Mouse (Mus musculus) ovary, postnatal 14 days (tissue): ENCODE data around the gene Kat8.

ENCODE experiments used
- DNase-seq: peaks from one replicate; pipeline ENCODE4 v3.0.0; 2022; ENCODE audit warnings: low spot score

The Kat8 gene

DNA sequence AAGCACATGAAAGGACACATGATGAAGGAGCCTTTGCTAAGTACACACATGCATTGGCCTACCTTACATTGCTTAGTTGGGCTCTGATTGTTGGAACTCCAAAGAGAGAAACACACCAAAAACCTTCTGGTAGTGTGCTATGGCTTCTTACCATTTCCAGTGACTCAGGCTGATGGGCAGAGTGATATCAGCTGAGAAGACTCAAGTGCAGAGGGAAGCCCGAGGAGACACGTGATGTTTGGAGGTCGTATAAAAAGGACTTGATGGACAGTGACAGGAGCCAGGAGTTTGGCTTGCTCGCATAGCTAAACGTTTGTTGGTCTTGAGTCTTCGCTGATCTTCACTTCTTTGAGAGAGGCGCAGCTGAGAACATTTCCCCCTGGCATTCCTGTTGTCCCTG is 14.8 kb upstream of the Kat8 start:
- no peak for DNase-seq

DNA sequence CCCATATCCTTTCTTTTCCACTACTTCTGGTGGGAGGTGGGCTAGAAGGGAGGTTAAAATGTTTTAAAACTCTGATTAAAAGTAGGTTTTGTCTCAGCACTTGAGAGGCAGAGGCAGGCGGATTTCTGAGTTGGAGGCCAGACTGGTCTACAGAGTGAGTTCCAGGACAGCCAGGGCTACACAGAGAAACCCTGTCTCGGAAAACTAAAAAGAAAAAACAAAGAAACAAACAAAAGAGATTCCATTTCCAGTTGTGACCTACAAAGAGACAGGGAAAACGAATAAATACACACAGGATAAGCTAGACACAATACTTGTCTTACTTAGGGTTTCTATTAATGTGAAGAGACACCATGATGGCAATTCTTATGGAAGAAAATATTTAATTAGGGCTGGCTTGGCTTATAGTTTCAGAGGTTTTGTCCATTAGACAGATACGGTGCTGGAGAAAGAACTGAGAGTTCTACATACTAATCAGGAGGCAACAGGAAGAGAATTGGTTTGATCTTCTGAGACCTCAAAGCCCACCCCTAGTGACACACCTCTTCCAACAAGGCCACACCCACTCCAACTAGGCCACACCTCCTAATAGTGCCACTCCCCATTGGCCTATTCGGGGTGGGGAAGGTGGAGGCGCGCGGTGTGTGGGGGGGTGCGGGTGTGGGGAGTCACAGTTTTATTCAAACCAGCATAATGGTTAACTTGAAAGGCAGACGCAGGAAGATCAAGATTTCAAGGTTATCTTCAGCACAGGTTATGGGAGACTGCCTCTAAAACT is 13.9 kb upstream of the Kat8 start:
- DNase-seq = no peak

DNA sequence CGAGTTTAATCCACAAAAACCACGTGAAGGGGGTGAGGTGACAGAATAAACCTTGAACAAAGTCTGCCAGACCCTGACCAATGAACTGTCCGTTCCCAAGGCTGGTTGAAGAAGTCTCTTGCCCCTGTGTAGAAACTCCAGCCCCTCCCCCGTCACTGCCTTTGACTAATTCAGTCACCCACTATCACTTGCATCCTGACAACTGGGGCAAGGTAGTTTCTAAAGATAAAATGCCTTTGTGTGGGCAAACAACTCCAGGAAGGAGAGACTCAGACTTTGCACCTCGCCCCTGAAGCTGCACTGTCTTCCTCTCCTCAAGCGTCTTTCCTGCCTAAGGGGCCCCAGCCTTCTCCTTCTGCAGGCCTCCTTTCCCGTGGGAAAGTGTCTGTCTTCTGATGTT is 12.3 kb upstream of the Kat8 start:
- no peak for DNase-seq

DNA sequence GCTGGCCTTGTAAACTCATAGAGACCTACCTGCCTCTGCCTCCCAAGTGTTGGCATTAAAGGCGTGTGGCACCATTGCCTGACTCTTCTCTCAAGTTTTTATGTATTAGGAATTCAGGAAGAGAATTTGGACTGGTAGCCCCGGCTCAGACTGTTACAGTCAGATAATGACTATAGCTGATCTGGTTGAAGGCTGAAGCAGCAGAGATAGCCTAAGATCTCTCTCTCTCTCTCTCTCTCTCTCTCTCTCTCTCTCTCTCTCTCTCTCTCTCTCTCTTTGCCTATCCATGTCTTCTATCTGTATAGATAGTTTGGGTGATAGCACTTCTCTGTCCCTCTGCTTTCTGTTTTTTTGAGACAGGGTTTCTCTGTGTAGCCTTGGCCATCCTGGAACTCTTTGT is 10.5 kb upstream of the Kat8 start:
- no peak for DNase-seq

DNA sequence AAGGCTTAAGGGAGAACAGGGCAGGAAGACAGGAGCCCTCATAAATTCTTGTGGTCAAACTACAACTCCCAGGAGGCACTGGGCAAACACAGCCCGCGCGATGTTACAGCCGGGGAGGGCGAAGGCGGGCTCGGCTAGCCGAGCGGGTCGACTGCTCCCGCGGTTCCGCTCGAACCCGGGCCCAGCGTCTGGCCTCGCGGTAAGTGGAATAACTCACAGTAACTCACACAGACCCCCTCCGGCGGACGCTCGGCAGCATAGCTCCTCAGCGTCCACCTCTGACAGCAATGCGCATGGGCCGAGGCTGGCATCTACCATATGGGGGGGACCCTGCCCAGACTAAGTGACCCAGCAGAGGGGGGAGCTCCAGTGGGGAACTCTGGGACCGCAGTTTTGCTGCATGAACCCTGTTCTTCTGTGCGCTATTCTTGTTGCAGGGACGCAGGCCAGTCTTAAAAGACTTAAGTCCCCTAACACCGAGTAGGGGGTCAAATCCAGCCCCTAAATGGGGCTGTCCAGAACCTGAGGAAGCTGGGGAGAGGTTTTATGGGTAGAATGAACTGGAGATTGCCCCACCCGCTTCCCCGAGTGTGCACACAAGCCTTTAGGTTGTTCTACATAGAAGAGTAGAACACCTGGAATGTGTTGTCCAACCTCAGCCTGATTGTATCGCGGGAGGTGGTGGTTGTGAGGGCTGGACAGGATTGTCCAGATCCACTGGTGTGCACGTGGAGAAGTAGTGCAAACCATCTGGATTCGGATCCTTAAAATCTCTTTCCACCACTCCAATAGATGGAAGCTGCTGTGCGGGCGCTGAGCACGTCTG is 8.1 kb upstream of the Kat8 start, which contains the start of gene Bckdk:
Gene Bckdk, plus strand, starts transcription at position 112 of the 826 bp plus-strand sequence.
- peak; percentile 64 for DNase-seq

DNA sequence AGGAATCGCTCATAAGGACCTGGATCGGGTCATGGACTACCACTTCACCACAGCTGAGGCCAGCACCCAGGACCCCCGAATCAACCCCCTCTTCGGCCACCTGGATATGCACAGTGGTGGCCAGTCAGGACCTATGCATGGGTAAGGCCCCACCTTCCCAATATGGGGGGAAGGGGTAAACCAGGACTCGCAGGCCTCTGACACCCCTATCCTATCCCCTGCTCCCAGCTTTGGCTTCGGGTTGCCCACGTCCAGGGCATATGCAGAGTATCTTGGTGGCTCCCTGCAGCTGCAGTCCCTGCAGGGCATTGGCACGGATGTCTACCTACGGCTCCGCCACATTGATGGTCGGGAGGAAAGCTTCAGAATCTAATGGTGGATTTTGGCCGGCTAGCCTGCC is 4.4 kb upstream of the Kat8 start:
- DNase-seq = no peak

DNA sequence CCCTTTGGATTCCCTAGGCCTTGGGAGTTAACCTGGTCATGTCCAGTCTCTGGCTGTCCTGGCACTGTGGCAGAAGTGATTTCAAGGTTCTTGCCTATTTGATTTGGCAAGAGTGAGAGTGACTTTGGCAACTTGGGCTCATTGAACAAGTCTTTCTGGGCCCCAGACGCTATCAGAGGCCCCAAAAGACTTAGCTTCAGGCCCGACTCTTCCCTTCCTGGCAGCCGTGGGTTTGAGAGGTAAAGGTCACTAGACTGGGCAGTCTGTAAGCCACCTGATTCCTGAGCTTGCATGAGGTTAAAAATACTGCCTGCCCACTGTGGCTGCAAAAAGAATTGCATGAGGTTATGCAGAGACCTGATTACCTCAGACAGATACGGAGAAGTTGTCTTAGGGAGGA is 3.7 kb upstream of the Kat8 start:
- no peak for DNase-seq

DNA sequence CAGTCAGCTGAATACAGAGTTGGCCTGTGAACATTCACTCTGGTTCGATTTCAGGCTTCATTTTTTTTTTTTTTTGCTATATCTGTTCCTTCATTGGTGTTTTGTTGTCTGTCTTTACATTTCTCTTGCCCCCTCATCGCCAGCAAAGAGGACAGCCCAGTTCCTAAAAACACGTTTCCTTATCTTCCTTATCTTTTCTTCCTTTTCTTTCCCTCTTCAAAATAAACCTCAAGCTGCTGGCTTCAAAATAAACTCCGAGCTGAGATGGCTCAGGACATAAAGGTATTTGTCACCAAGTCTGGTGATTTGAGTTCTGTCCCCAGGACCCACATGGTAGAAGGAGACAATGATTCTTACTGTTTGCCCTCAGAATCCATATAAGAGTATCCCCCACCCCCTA is 622 bp downstream of the Kat8 start:
- DNase-seq = no peak

DNA sequence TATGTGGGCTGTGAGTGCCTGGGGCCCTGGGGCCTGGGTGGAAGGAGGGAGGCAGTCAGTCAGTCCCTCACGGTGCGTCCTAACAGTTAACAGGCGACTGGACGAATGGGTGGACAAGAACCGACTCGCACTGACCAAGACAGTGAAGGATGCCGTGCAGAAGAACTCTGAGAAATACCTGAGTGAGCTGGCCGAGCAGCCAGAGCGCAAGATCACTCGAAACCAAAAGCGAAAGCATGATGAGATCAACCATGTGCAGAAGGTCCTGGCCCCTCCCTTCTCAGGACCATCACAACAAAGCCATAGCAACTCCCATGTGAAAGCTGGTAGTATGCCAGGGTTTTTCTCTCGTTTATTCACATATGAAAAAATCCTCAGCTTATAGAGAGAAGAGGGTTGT is 3.0 kb downstream of the Kat8 start:
- DNase-seq = no peak

DNA sequence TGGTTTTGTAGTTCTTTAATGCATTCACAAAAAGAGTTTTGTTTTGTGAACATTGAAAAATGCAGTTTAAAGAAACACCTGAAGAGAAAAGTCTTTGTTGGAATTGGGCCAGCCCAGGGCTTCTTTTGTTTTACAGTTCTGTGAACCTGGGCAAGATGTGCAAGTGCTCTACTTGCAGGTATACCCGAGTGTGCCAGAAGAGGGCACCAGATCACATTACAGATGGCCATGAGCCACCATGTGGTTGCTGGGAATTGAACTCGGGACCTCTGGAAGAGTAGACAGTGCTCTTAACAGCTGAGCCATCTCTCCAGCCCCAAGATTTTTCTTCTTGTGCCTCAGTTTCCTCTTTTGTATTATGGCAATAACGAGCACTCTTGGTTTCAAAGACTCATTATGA is 5.9 kb downstream of the Kat8 start:
- no peak for DNase-seq

DNA sequence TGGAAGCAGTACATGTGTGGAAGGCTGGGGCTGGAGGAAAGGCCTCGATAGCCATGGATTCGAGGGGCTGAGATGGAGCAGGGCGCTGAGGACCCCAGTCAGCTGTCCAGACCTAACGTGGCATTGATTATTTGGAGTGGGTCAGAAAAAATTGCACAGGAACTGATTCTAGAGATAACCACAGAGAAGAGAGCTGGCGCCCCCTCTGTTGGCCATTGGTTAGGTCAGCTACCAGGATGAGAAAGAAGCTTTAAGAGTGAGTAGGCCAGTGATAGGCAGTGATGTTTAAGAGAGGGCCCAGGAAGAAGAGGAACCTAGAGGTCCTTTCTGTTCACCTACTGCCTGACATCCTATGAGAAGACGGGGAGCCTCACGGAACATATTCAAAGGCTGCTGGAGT is 7.0 kb downstream of the Kat8 start:
- no peak for DNase-seq

DNA sequence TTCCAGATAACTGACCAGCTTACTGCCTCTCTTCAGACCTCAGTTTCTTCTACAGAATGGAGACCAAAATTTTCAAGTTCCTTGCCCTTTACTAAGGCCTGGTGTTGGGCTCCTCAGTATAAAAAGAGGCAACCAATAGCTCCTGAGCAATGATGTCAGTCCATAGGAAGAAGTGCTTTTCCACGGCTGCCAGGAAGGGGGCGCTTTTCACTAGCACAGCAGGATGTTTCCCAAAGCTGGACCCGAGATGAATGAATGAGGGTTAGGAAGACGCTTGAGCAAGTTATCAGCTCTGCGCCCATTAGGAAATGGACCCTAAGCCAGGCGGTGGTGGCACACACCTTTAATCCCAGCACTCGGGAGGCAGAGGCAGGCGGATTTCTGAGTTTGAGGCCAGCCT is 9.2 kb downstream of the Kat8 start:
- DNase-seq = no peak

DNA sequence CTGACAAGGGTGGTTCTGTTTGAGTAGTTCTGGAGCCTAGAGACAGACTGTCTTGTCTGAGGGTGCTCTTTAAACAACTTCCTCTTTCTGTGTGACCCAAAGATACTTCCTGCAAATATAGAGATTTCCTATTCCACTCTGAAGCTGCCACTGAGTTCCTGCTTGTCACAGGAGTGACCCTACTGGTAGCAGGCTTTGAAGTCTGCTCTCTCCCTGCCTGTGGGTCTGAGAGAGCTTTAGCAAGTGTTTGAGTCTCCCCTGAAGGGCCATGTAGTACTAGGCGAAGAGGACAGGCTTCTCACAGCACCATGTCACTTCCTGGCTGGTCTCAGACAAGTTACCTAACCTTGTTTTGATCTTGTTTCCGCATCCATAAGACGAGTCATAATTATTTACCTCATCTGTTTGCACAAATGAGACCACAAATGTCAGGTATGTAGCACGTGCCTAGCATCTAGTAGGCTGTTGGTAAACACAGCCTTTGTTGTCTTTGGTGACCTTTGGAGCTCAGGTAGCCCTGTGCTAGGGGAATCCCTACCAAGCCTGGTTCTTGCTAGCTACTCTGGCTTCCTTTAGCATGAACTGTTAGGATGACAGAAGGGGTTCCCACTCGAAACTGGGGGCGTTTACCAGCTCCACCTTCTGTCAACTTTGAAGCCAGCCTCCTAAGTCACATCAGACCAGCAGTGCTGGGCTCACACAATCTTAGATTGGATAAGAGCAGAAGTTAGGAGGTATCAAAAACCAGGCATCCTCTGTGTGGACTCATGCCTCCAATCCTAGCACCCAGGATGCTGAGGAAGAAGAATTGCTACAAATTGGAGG is 10.3 kb downstream of the Kat8 start:
- DNase-seq = no peak

DNA sequence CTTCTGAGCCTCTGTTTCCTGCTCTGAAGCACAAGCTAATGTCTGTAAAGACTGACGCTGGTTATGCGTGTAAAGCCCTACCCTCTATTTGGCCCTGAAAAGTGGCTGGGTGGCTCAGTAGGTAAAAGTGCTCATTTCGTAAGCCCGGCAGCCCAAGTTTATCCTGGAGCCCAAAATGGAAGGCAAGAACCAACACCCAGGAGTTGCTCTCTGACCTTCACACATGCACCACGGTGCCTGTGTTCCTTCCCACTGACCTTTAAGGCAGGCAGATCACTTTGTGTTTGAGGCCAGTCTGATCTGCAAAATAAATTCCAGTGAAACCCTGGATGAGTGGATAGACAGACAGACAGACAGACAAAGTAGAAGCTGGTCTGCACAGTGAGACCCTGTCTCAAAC is 11.4 kb downstream of the Kat8 start:
- no peak for DNase-seq

DNA sequence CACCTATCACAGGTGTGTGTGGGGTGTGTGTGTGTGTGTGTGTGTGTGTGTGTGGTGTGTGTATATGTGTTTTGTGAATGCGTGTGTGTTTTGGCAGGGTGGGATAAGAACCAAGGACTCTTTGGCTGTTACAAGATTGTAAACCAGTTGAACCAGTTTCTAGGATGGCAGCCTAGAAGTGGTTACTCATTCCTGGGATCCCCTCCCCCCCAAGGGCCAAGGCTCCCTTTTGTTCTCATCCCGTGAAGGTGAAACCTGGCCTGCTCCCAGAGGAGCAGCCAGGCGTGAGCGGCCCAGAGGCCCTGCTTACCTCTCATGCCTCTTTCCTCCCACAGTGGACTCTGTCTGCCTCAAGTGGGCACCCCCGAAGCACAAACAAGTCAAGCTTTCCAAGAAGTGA is 12.9 kb downstream of the Kat8 start:
- DNase-seq = no peak

DNA sequence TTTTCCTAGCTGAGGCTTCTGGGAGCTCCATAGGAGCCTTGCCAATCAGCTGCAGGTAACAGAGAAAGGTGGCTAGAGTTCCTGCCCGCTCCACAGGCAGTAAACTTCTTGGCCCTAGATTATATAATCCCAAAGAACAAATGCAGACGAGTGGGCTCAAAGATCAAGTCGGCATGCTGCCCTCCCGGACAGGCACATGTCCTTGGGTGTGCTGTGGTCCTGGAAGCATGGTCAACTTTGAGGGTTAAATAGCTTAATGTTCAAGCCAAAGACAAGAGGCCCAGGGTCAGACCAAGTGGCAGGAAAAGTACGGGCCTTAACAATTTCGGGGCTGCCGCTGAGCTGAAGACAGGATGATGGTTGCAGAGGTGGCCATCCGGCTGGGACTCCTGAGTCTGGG is 13.8 kb downstream of the Kat8 start:
- no peak for DNase-seq

DNA sequence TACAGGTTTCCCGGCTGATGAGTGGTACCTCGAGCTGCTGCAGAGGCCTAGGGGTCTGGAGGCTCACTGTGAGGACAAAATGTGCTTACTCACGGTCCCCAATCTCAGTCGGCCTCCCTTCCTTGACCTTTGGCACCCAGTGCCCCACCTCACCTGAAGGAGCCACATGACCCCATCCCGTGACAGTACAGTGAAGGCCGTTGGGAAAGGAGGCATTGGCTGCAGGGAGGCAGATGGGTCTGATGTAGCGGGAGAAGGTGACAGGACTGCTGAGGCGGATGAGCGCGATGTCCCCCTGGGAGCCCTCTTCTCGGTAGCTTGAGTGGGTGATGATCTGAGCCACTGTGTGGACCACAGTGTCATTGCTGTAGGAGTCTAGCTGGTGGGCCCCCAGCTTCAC is 14.5 kb downstream of the Kat8 start:
- DNase-seq = no peak

DNA sequence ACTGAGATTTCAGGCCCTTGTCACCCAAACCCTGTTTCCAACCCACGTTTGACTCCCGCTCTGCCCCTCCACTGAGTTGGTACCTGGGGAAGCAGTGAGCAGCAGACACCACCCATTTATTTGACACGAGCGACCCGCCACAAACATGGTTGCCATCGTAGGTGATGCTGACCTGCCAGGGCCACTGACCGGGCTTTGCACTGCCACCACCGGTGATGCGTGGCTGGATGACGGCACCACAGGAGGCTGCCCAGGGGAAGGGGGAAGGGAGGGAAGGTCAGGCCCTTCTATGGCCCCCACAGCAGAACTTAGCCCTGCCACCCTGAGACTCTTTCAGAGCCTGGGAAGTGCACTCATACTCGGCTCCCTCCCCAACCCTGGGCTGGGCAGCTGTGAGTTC is 15.4 kb downstream of the Kat8 start:
- DNase-seq = no peak

DNA sequence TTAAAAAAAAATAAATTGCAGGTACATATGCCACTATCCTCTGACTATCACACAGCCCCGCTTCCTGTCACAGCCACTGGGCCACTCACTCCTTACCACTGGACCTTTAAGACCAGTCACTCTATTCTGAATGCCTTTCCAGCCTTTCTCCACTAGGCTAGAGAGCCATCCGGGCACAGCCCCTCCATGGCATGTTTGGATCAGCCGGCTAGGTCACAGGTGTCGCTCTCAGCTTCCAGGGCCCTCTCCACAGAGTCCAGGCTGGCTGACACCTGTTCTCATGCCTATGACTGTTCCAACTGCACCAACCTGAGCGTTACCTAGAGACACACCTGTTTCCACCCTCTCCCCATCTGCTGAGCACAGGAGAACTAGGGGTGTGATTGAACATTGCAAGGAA is 16.3 kb downstream of the Kat8 start:
- DNase-seq = no peak

DNA sequence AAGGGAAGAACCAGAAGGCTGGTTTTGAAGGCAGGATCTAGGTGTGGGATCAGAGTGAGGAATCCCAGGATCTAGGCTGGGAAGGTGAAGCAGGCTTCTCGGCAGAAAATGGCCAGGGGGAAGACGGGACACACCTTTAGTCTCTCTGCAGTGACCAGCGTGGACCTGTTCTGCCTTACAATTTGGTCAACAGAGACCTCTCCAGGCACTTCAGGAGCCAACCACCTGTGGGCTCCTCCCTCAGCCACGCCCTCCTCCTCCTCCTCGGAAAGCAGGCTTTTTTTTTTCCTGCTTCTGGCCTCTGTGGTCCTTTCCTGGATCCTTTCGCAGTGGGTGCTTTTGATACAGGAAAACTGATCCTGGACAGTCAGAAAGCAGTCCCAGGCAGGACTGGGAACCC is 17.6 kb downstream of the Kat8 start, which contains the start of gene Prss8:
Gene Prss8, minus strand, starts transcription at position 182 of the 400 bp plus-strand sequence.
- DNase-seq = no peak

DNA sequence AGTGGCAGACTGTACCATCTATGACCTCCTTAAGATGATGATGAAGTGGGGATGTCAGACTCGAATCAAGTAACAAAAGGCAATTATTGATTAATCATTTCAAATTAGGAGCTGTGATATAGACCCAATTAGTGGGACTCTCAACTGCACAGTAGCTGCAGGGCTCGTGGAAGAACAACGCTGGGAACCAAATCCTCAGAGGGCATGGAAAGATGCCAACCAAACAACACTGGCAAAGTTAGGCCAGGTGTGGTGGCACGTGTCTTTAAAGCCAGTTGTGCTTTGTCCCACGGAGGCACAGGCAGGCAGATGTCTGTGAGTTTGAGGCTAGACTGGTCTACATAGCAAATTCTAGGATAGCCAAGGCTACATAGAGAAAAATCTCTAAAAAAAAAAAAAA is 18.3 kb downstream of the Kat8 start:
- no peak for DNase-seq

DNA sequence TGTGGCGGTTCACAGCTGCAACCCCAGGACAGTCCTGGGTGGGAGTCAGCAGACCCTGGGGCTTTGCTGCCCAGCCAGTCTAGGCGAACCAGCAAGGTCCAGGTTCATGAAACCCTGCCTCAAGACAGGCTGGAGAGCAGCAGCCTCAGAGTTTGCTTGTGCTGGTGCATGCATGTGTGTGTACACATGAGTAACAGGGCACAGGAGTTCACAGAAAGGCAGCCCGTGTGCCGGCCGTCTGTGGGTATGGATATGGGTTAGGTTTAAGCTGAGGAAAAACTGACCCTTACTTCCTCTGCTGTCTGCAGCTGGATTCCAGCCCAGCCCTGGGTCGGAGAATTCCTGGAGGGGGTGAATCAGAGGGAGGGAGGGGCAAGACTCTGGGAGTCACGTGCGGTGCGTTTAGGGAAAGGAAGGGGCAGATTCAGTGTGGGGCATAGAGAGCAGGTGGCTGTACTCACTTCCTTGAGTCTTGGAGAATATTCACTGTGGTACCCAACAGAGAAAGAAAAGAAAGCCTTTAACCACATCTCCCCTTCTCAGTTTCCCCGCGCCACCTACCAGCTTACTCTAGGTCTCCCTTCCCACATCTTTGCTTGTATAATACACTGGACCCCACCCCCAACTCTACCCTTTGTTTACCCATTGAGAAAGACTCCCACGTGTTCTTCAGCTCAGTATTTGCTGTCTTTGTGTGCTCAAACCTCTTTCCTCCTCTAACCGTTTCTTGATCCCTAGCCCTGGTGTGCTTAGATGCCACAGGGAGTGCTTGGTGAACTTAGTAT is 19.2 kb downstream of the Kat8 start:
- no peak for DNase-seq
